Comparison of ENCODE assay signal across 8 mouse cellular contexts in genomic region chr3:122421042-122421702, GRCm38 (mm10).
DNase-seq lines count a peak whose midpoint lies in the region; ATAC-seq and TF ChIP-seq lines count a peak whose summit lies in the region.
"Had no signal": no experiment of that assay in that cellular context is flagged by ENCODE, and none has a peak within 500 bp of the region (broad histone marks: within the 10 kb centered on the region; RNA-seq: fewer than 3 reads in every experiment).

No protein-coding gene starts in this region.

- peaks cover 18% of the 10 kb centered on the region for H3K4me1 ChIP-seq in lung, embryonic 15.5 days
- H3K4me1 ChIP-seq in forebrain, embryonic 13.5 days: peaks cover 22% of the 10 kb centered on the region
- H3K4me1 ChIP-seq in limb, embryonic 12.5 days (replicated peaks): peaks cover 19% of the 10 kb centered on the region
- peaks cover 14% of the 10 kb centered on the region for H3K4me1 ChIP-seq in olfactory bulb, adult 2 months (ENCODE audit: control insufficient read depth, insufficient read depth, low read length)

- no peak overlapping the region for H3K27ac ChIP-seq in lung, embryonic 15.5 days
- H3K27ac ChIP-seq in forebrain, embryonic 13.5 days: 0 out of 2 replicates have a peak overlapping the region, but pooled peaks have one; percentile 6
- H3K27ac ChIP-seq in limb, embryonic 12.5 days: no peak overlapping the region
- no peak overlapping the region for H3K27ac ChIP-seq in olfactory bulb, adult 2 months (ENCODE audit: insufficient read depth, low read depth, low read length)

- H3K9me3 ChIP-seq in lung, embryonic 15.5 days: no peaks in the 10 kb centered on the region
- H3K9me3 ChIP-seq in forebrain, embryonic 13.5 days (replicated peaks): no peaks in the 10 kb centered on the region
- no peaks in the 10 kb centered on the region for H3K9me3 ChIP-seq in limb, embryonic 12.5 days

- no peak overlapping the region for H3K9ac ChIP-seq in lung, embryonic 15.5 days
- 0 out of 2 replicates have a peak overlapping the region, but pooled peaks have one; percentile 73 for H3K9ac ChIP-seq in forebrain, embryonic 13.5 days
- H3K9ac ChIP-seq in limb, embryonic 12.5 days (replicated peaks): no peak overlapping the region

- no peak for DNase-seq in lung, postnatal 36 days
- no peak for DNase-seq in right cerebral cortex, postnatal 36 days (ENCODE audit: low spot score in 2 of 2)
- DNase-seq in embryo, embryonic 10.5 days (ENCODE audit: low spot score): no peak

- no peak for TF ChIP-seq POLR2A in olfactory bulb, adult 2 months (IDR thresholded peaks at IDR 0.05; ENCODE audit: insufficient read depth, low read depth, low read length)

- peak overlapping the region; percentile 83 for H3K4me3 ChIP-seq in lung, embryonic 15.5 days
- H3K4me3 ChIP-seq in forebrain, embryonic 13.5 days: peak overlapping the region; percentile 62
- peak overlapping the region; percentile 66 for H3K4me3 ChIP-seq in limb, embryonic 12.5 days (replicated peaks)
- H3K4me3 ChIP-seq in olfactory bulb, adult 2 months (ENCODE audit: insufficient read depth, low read depth, low read length): 0 out of 2 replicates have a peak overlapping the region, but pooled peaks have one; percentile 11

- WGBS in lung, embryonic 15.5 days: 14% methylated on average over 13 of the region's 13 CpGs
- WGBS in forebrain, embryonic 13.5 days: 4% methylated on average over 13 of the region's 13 CpGs
- WGBS in limb, embryonic 12.5 days: 17% methylated on average over 13 of the region's 13 CpGs
- 32% methylated on average over 13 of the region's 13 CpGs for WGBS in olfactory bulb, adult 2 months

- no peaks in the 10 kb centered on the region for H3K36me3 ChIP-seq in lung, embryonic 15.5 days
- H3K36me3 ChIP-seq in forebrain, embryonic 13.5 days (ENCODE audit: poor library complexity, severe bottlenecking): no peaks in the 10 kb centered on the region
- no peaks in the 10 kb centered on the region for H3K36me3 ChIP-seq in limb, embryonic 12.5 days

- peak overlapping the region; percentile 95 for H3K4me2 ChIP-seq in lung, embryonic 15.5 days
- H3K4me2 ChIP-seq in forebrain, embryonic 13.5 days: peak overlapping the region; percentile 93
- peak overlapping the region; percentile 95 for H3K4me2 ChIP-seq in limb, embryonic 12.5 days

- no peaks in the 10 kb centered on the region for H3K27me3 ChIP-seq in lung, embryonic 15.5 days
- peaks cover 5% of the 10 kb centered on the region for H3K27me3 ChIP-seq in forebrain, embryonic 13.5 days
- peaks cover 32% of the 10 kb centered on the region for H3K27me3 ChIP-seq in limb, embryonic 12.5 days

- TF ChIP-seq CTCF in olfactory bulb, adult 2 months (IDR thresholded peaks at IDR 0.05; ENCODE audit: insufficient read depth, low read depth, low read length): no peak

- no peak for ATAC-seq in lung, embryonic 15.5 days (ENCODE audit: borderline replicate concordance, extremely low read depth, low FRiP score, low TSS enrichment)
- no peak for ATAC-seq in forebrain, embryonic 13.5 days
- ATAC-seq in limb, embryonic 12.5 days (ENCODE audit: insufficient number of reproducible peaks, insufficient read depth, low FRiP score, low TSS enrichment, low read depth): no peak
- ATAC-seq: activated CD4-positive, CD25-positive, alpha-beta regulatory T cell, adult 4 months had no signal

Comparison
In these comparisons a context has a peak if more than half of its experiments do, and no peak if none do; other contexts are left out.
1. H3K4me3 ChIP-seq: peak in every context shown above with its lines; median percentile 83 in lung, embryonic 15.5 days; 66 in limb, embryonic 12.5 days; 62 in forebrain, embryonic 13.5 days; 11 in olfactory bulb, adult 2 months.